Mouse (Mus musculus): ENCODE data around the gene Krtap28-10.
"Not testable (repeated sequence)": the region's sequence is repeated elsewhere in the genome, so short reads cannot be mapped to it uniquely, and the experiment has no call there.

The Krtap28-10 gene

GRCm38 (mm10) chr1:83015329-83015879, 26.9 kb downstream of the Krtap28-10 start:
- in situ Hi-C loops (cut with MboI; ENCODE audit: low sequenced_read_pairs): no loop called here

DNA sequence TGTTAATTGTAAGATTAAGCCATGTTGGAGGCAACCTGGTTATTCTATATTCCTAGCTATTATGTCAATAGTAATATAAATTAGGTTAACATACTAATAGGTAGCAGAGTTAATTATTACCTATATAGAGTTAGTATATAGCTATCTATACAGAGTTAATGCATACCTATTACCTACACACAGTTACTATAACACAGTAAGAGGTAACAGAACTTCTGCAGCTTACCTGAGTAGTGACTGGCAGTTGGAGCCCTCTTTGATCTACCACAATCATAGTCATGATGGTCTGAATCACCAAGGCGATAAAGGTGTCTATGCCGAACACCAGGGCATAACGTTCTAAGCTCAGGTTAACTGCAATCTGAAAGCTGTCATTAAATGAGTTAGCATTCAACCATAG, 27.8 kb downstream of the Krtap28-10 start:
- in situ Hi-C loops (cut with MboI; ENCODE audit: low sequenced_read_pairs): no loop called here

GRCm38 (mm10) chr1:83007471-83007870, 34.8 kb downstream of the Krtap28-10 start:
- in situ Hi-C loops (cut with MboI; ENCODE audit: low sequenced_read_pairs): no loop called here

- in situ Hi-C loops (cut with MboI; ENCODE audit: low sequenced_read_pairs): no loop called here
Measured at GRCm38 (mm10) chr1:83006218-83007179, 35.8 kb downstream of the Krtap28-10 start.

DNA sequence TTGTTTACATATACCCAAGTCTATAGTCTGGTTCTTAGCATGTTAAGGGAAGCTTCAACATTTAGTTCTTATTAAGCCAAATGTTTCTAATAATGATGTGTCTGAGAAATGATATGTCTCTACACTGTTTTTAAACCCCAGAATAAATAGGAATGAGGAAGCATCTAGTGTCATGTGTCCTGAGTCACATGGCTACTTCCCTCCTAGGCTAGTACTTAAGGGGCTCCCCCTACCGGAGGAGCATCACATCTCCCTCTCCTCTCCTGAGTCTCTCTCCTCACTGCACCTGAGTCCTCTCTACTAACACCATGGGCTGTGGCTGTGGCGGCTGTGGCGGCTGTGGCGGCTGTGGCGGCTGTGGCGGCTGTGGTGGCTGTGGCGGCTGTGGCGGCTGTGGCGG, 42.0 kb downstream of the Krtap28-10 start, which contains the start of gene Gm47959:
Gene Gm47959, plus strand, starts transcription at position 243 of the 400 bp plus-strand sequence.
- in situ Hi-C loops (cut with MboI; ENCODE audit: low sequenced_read_pairs): not testable (repeated sequence)

GRCm38 (mm10) chr1:82993947-82994346, 48.3 kb downstream of the Krtap28-10 start:
- in situ Hi-C loops (cut with MboI; ENCODE audit: low sequenced_read_pairs): no loop called here

- in situ Hi-C loops (cut with MboI; ENCODE audit: low sequenced_read_pairs): no loop called here
Measured at GRCm38 (mm10) chr1:82992093-82992492, 50.2 kb downstream of the Krtap28-10 start.

GRCm38 (mm10) chr1:82991596-82991995, 50.7 kb downstream of the Krtap28-10 start:
- in situ Hi-C loops (cut with MboI; ENCODE audit: low sequenced_read_pairs): no loop called here

Measured in CH12F3 (cell line).